Mouse (Mus musculus): ENCODE measurements around the gene Iqcc. TPM values are rescaled to one million over a fixed set of nuclear protein-coding genes. Genes with fewer than 3 reads are reported as not detected.

The Iqcc gene
- polyA plus RNA-seq, 1 experiment from 2014 or later = 8.2 TPM

- H3K9me3 ChIP-seq (ENCODE audit: low read length) = no peaks in the 10 kb centered on the region
- peak within 1 kb of the TSS; percentile 84 for H3K9ac ChIP-seq (replicated peaks)
- H3K4me1 ChIP-seq (ENCODE audit: insufficient read depth) = peaks cover 26% of the 10 kb centered on the region
- peak within 1 kb of the TSS; percentile 93 for H3K4me2 ChIP-seq (ENCODE audit: low read depth, low read length)
- TF ChIP-seq EP300 (IDR thresholded peaks at IDR 0.05; ENCODE audit: low read depth) (no peak), CTCF (IDR thresholded peaks at IDR 0.05; ENCODE audit: low read depth) (no peak)
- WGBS (ENCODE audit: insufficient replicate concordance) = under 1% methylated on average over 10 of the region's 10 CpGs
- H3K27ac ChIP-seq (ENCODE audit: low read depth) = peak within 1 kb of the TSS; percentile 94
- peaks cover 23% of the 10 kb centered on the region for H3K36me3 ChIP-seq (replicated peaks; ENCODE audit: insufficient read depth, low read length)
- peak; percentile 38 for DNase-seq
- H3K27me3 ChIP-seq (ENCODE audit: insufficient read depth, low read length) = no peaks in the 10 kb centered on the region
- H3K4me3 ChIP-seq (ENCODE audit: low read depth, low read length) = peak within 1 kb of the TSS; percentile 66
- peak; percentile 30 for ATAC-seq
Observed at GRCm38 (mm10) chr4:129623681-129624091, 4.8 kb upstream of the Iqcc start, which contains the start of gene Ccdc28b. Gene Ccdc28b (minus strand): TSS chr4:129623947.

GRCm38 (mm10) chr4:129622803-129623535 is 4.1 kb upstream of the Iqcc start:
- Histone ChIP-seq H3K36me3 (replicated peaks; ENCODE audit: insufficient read depth, low read length) (peaks cover 16% of the 10 kb centered on the region), H3K4me3 (ENCODE audit: low read depth, low read length) (peak overlapping the region; percentile 66), H3K27me3 (ENCODE audit: insufficient read depth, low read length) (no peaks in the 10 kb centered on the region), H3K9ac (replicated peaks) (peak overlapping the region; percentile 84), H3K4me1 (ENCODE audit: insufficient read depth) (peaks cover 33% of the 10 kb centered on the region), H3K4me2 (ENCODE audit: low read depth, low read length) (peak overlapping the region; percentile 93), H3K9me3 (ENCODE audit: low read length) (no peaks in the 10 kb centered on the region), H3K27ac (ENCODE audit: low read depth) (peak overlapping the region; percentile 94)
- DNase-seq (no peak), ATAC-seq (no peak)
- 24% methylated on average over 8 of the region's 8 CpGs for WGBS (ENCODE audit: insufficient replicate concordance)
- TF ChIP-seq EP300 (IDR thresholded peaks at IDR 0.05; ENCODE audit: low read depth) (no peak), CTCF (IDR thresholded peaks at IDR 0.05; ENCODE audit: low read depth) (no peak)

GRCm38 (mm10) chr4:129622120-129622802 is 3.4 kb upstream of the Iqcc start:
- Histone ChIP-seq H3K4me3 (ENCODE audit: low read depth, low read length) (0 out of 2 replicates have a peak overlapping the region, but pooled peaks have one; percentile 66), H3K27me3 (ENCODE audit: insufficient read depth, low read length) (no peaks in the 10 kb centered on the region), H3K27ac (ENCODE audit: low read depth) (no peak overlapping the region), H3K9ac (replicated peaks) (no peak overlapping the region), H3K4me1 (ENCODE audit: insufficient read depth) (peaks cover 34% of the 10 kb centered on the region), H3K36me3 (replicated peaks; ENCODE audit: insufficient read depth, low read length) (0 out of 2 replicates have a peak, but pooled peaks cover 10% of the 10 kb centered on the region), H3K4me2 (ENCODE audit: low read depth, low read length) (peak overlapping the region; percentile 93; the same call in 1 of the 2 replicates), H3K9me3 (ENCODE audit: low read length) (no peaks in the 10 kb centered on the region)
- WGBS (ENCODE audit: insufficient replicate concordance) = 85% methylated on average over 11 of the region's 11 CpGs
- TF ChIP-seq EP300 (IDR thresholded peaks at IDR 0.05; ENCODE audit: low read depth) = no peak
- TF ChIP-seq CTCF (IDR thresholded peaks at IDR 0.05; ENCODE audit: low read depth) = no peak
- ATAC-seq (no peak), DNase-seq (no peak)

- 76% methylated on average over 8 of the region's 8 CpGs for WGBS (ENCODE audit: insufficient replicate concordance)
- Histone ChIP-seq H3K4me3 (ENCODE audit: low read depth, low read length) (no peak overlapping the region), H3K27ac (ENCODE audit: low read depth) (no peak overlapping the region), H3K4me2 (ENCODE audit: low read depth, low read length) (no peak overlapping the region), H3K27me3 (ENCODE audit: insufficient read depth, low read length) (no peaks in the 10 kb centered on the region), H3K36me3 (replicated peaks; ENCODE audit: insufficient read depth, low read length) (peaks cover 2% of the 10 kb centered on the region; the same call in 1 of the 2 replicates), H3K9ac (replicated peaks) (no peak overlapping the region), H3K9me3 (ENCODE audit: low read length) (no peaks in the 10 kb centered on the region), H3K4me1 (ENCODE audit: insufficient read depth) (peaks cover 34% of the 10 kb centered on the region)
- ATAC-seq (no peak), DNase-seq (no peak)
- TF ChIP-seq EP300 (IDR thresholded peaks at IDR 0.05; ENCODE audit: low read depth) (no peak), CTCF (IDR thresholded peaks at IDR 0.05; ENCODE audit: low read depth) (no peak)
Observed at GRCm38 (mm10) chr4:129621283-129621841, 2.5 kb upstream of the Iqcc start.

GRCm38 (mm10) chr4:129620419-129621282 is 1.8 kb upstream of the Iqcc start:
- Histone ChIP-seq H3K9ac (replicated peaks) (no peak overlapping the region), H3K27ac (ENCODE audit: low read depth) (peak overlapping the region; percentile 11; the same call in 1 of the 2 replicates), H3K9me3 (ENCODE audit: low read length) (no peaks in the 10 kb centered on the region), H3K4me3 (ENCODE audit: low read depth, low read length) (no peak overlapping the region), H3K4me2 (ENCODE audit: low read depth, low read length) (no peak overlapping the region), H3K4me1 (ENCODE audit: insufficient read depth) (peaks cover 32% of the 10 kb centered on the region), H3K36me3 (replicated peaks; ENCODE audit: insufficient read depth, low read length) (peaks cover 2% of the 10 kb centered on the region; the same call in 1 of the 2 replicates), H3K27me3 (ENCODE audit: insufficient read depth, low read length) (no peaks in the 10 kb centered on the region)
- WGBS (ENCODE audit: insufficient replicate concordance) = 85% methylated on average over 11 of the region's 11 CpGs
- peak; percentile 12 for DNase-seq
- no peak for TF ChIP-seq CTCF (IDR thresholded peaks at IDR 0.05; ENCODE audit: low read depth)
- TF ChIP-seq EP300 (IDR thresholded peaks at IDR 0.05; ENCODE audit: low read depth) = no peak
- no peak for ATAC-seq
